Mouse (Mus musculus) ES-E14 (cell line): Measurements from ENCODE around the gene Ola1. TPM values are rescaled to one million over a fixed set of nuclear protein-coding genes. Genes with fewer than 3 reads are reported as not detected.

ENCODE experiments used
- DNase-seq: peaks from one replicate; pipeline ENCODE4 v3.0.0-alpha.2; 2013; ENCODE audit warnings: low read depth, low spot score
- H3K27ac ChIP-seq: 2 replicates; pipeline ENCODE4 v1.5.1; 2012; ENCODE audit warnings: low read depth, mild to moderate bottlenecking, low read length, moderate library complexity, mixed read lengths; ENCODE audit not compliant: poor library complexity, insufficient read depth, severe bottlenecking
- H3K36me3 ChIP-seq: 2 replicates; pipeline ENCODE4 v1.6.1; 2012; ENCODE audit warnings: mild to moderate bottlenecking, low read length, moderate library complexity, mixed read lengths; ENCODE audit not compliant: control insufficient read depth, poor library complexity, insufficient read depth, severe bottlenecking
- H3K4me1 ChIP-seq, 2 experiments: fragments of 150-350 bp in 1 of 2; sonication (generic) in 1 of 2; 2 replicates each; pipeline ENCODE4 v1.6.1; 2012; ENCODE audit warnings: low read length in 2 of 2, mild to moderate bottlenecking in 1 of 2, mixed read lengths in 1 of 2; ENCODE audit not compliant: control insufficient read depth in 2 of 2, insufficient read depth in 2 of 2, poor library complexity in 1 of 2
- H3K4me3 ChIP-seq, 2 experiments: fragments of 150-350 bp in 1 of 2; sonication (generic) in 1 of 2; 2 replicates each; pipeline ENCODE4 v1.5.1; 2012; ENCODE audit warnings: low read length in 2 of 2, low read depth in 1 of 2, mild to moderate bottlenecking in 1 of 2, mixed read lengths in 1 of 2; ENCODE audit not compliant: insufficient read depth in 1 of 2, poor library complexity in 1 of 2, severe bottlenecking in 1 of 2
- H3K9ac ChIP-seq: 2 replicates; pipeline ENCODE4 v1.6.1; 2012; ENCODE audit warnings: low read depth, mild to moderate bottlenecking, low read length, mixed read lengths; ENCODE audit not compliant: poor library complexity, insufficient read depth, severe bottlenecking
- H3K9me3 ChIP-seq: fragments of 150-350 bp; sonication (generic); 2 replicates; pipeline ENCODE4 v1.6.1; 2012; ENCODE audit warnings: low read depth, mild to moderate bottlenecking, low read length; ENCODE audit not compliant: control insufficient read depth, insufficient read depth
- CHD2 ChIP-seq: IDR thresholded peaks from 2 replicates; pipeline ENCODE4 v1.6.1; 2014; ENCODE audit warnings: mild to moderate bottlenecking, low read depth, low read length, inconsistent platforms
- HCFC1 ChIP-seq: IDR thresholded peaks from 2 replicates; pipeline ENCODE4 v1.6.1; 2012; ENCODE audit warnings: low read length, inconsistent platforms, borderline replicate concordance; ENCODE audit not compliant: insufficient read depth
- MAFK ChIP-seq: IDR thresholded peaks from 2 replicates; pipeline ENCODE4 v1.6.1; 2014; ENCODE audit warnings: mild to moderate bottlenecking, low read depth, low read length, inconsistent platforms; ENCODE audit not compliant: insufficient read depth
- ZC3H11A ChIP-seq: IDR thresholded peaks from 2 replicates; pipeline ENCODE4 v1.6.1; 2012; ENCODE audit warnings: low read depth, mild to moderate bottlenecking, inconsistent platforms, low read length, borderline replicate concordance
- ZNF384 ChIP-seq: IDR thresholded peaks from 2 replicates; pipeline ENCODE4 v1.6.1; 2012; ENCODE audit warnings: low read depth, low read length, inconsistent platforms
- in situ Hi-C, 2 experiments: fragments of 600-800 bp; cut with MboI; formaldehyde crosslinking; loops; one replicate each; pipeline ENCODE4 v1.15.1; 2025; ENCODE audit warnings: low sequenced_read_pairs in 2 of 2, inconsistent platforms in 1 of 2; ENCODE audit not compliant: unreplicated experiment in 2 of 2
- total RNA-seq: library from RNA; depleted of rRNA; stranded (reverse); fragments of 300-350 nt; gene quantifications from 2 replicates; pipeline ENCODE4 v1.2.3, GENCODE M21; 2012

Gene Ola1
- total RNA-seq, 1 experiment = 90.5 TPM

GRCm38 (mm10) chr2:73157202-73157601 is 61.5 kb downstream of the Ola1 start:
- no peak overlapping the region for H3K9ac ChIP-seq
- TF ChIP-seq HCFC1 (no peak), CHD2 (no peak), ZC3H11A (no peak), MAFK (no peak), ZNF384 (no peak)
- DNase-seq = no peak
- peaks cover 1 to 4% of the 10 kb centered on the region in 2 experiments; a peak in 2 of 4 replicates for H3K4me1 ChIP-seq
- H3K4me3 ChIP-seq = no peak overlapping the region
- in situ Hi-C loops = no loop called here
- H3K27ac ChIP-seq = no peak overlapping the region
- no peaks in the 10 kb centered on the region for H3K9me3 ChIP-seq
- H3K36me3 ChIP-seq = peaks cover 5% of the 10 kb centered on the region; the same call in 1 of the 2 replicates

GRCm38 (mm10) chr2:73150526-73150925 is 68.2 kb downstream of the Ola1 start:
- H3K4me1 ChIP-seq = no peaks in the 10 kb centered on the region
- in situ Hi-C loops = no loop called here
- no peak for DNase-seq
- TF ChIP-seq ZNF384 (no peak), ZC3H11A (no peak), HCFC1 (no peak), CHD2 (no peak), MAFK (no peak)
- no peak overlapping the region for H3K9ac ChIP-seq
- no peak overlapping the region for H3K27ac ChIP-seq
- H3K4me3 ChIP-seq = no peak overlapping the region
- peaks cover 5% of the 10 kb centered on the region; the same call in 1 of the 2 replicates for H3K36me3 ChIP-seq
- H3K9me3 ChIP-seq = no peaks in the 10 kb centered on the region

- Histone ChIP-seq H3K9me3 (no peaks in the 10 kb centered on the region), H3K4me1 (peaks cover 2 to 7% of the 10 kb centered on the region in 2 experiments; a peak in 2 of 4 replicates), H3K27ac (no peak overlapping the region), H3K4me3 (no peak overlapping the region), H3K9ac (no peak overlapping the region), H3K36me3 (peaks cover under 1% of the 10 kb centered on the region; the same call in 1 of the 2 replicates)
- TF ChIP-seq ZC3H11A = no peak
- TF ChIP-seq CHD2 = no peak
- no peak for TF ChIP-seq MAFK
- TF ChIP-seq ZNF384 = no peak
- TF ChIP-seq HCFC1 = no peak
- no peak for DNase-seq
- in situ Hi-C loops = no loop called here
These were observed 72.6 kb downstream of the Ola1 start for GRCm38 (mm10) chr2:73146111-73146510.

- no peak for TF ChIP-seq HCFC1
- no peak for TF ChIP-seq ZC3H11A
- TF ChIP-seq CHD2 = no peak
- no peak for TF ChIP-seq ZNF384
- no peak for TF ChIP-seq MAFK
- in situ Hi-C loops = no loop called here
These were observed 75.0 kb downstream of the Ola1 start for GRCm38 (mm10) chr2:73143732-73144131.

GRCm38 (mm10) chr2:73142832-73143470 is 75.8 kb downstream of the Ola1 start:
- H3K9me3 ChIP-seq = no peaks in the 10 kb centered on the region
- in situ Hi-C loops = no loop called here
- H3K4me3 ChIP-seq = no peak overlapping the region
- DNase-seq = peak; percentile 19
- H3K4me1 ChIP-seq = peaks cover 2 to 7% of the 10 kb centered on the region in 2 experiments; a peak in 2 of 4 replicates
- peaks cover 2% of the 10 kb centered on the region; the same call in 1 of the 2 replicates for H3K36me3 ChIP-seq
- TF ChIP-seq CHD2 (no peak), HCFC1 (no peak), ZNF384 (no peak), MAFK (no peak), ZC3H11A (no peak)
- H3K27ac ChIP-seq = peak overlapping the region; percentile 50; the same call in 1 of the 2 replicates
- H3K9ac ChIP-seq = no peak overlapping the region

More at GRCm38 (mm10) chr2:73143732-73144131, 75.0 kb downstream of the Ola1 start:
- no peak overlapping the region for H3K9ac ChIP-seq
- peaks cover 2% of the 10 kb centered on the region; the same call in 1 of the 2 replicates for H3K36me3 ChIP-seq
- no peaks in the 10 kb centered on the region for H3K9me3 ChIP-seq
- no peak overlapping the region for H3K4me3 ChIP-seq
- H3K27ac ChIP-seq = no peak overlapping the region; the same call in 1 of the 2 replicates
- H3K4me1 ChIP-seq = peaks cover 2 to 7% of the 10 kb centered on the region in 2 experiments; a peak in 2 of 4 replicates
- DNase-seq = no peak
